Mouse (Mus musculus) Muller cell, postnatal 12 days (primary cell): ENCODE results near the gene Pacsin2.

Source experiments
- DNase-seq: peaks from one replicate; pipeline ENCODE4 v3.0.0-alpha.2; 2015; ENCODE audit errors: inconsistent ontology term

Pacsin2 gene

DNA sequence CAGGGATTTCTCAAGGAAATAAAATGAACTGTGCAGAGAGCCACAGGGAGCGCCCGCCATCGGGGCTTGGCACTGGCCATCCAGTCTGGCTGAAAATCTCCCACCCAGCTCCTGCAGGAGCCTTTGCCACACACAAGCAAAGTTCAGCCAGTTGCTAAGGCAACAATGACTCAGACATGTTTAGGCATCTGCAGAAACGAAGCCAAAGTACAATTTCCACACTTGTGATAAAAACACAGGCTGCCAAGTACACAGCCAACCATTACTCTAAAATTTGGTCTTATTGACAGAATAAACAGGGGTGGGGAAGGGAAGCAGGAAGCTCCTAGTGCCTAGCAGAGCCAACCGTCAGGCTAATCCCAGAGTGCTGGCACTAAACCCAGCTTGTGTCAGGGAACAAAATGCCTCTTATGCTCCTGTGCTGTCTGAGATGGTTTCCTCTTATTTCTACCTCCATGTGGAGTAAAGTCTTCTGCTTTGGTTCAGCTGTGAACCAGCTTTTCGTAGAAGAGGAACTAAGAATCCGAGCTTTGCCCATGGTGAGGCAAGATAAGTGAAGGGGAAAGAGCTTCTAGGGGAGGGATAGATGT, 12.7 kb downstream of the Pacsin2 start:
- peak; percentile 82 for DNase-seq

DNA sequence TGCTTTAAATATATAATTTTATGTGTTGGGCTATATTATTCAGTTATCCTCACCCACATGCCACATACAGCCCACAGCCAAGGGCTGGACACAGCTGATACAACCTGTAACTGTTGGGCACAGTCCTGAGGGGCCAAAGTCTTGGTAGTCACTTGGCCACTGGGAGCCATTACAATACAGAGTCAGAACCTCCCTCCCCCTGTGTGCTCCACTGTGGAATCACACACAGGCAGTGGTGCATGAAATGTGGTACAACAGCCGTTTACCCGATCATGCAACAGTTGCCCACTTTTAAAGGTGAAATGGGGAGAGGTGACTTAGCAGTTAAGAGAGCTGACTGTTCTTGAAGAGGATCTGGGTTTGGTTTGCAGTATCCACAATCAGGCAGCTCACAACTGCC, 14.4 kb downstream of the Pacsin2 start:
- DNase-seq, result no peak

GRCm38 (mm10) chr15:83448646-83449045, 15.8 kb downstream of the Pacsin2 start:
- DNase-seq, result no peak

GRCm38 (mm10) chr15:83447791-83448544, 16.4 kb downstream of the Pacsin2 start:
- DNase-seq, result no peak

DNA sequence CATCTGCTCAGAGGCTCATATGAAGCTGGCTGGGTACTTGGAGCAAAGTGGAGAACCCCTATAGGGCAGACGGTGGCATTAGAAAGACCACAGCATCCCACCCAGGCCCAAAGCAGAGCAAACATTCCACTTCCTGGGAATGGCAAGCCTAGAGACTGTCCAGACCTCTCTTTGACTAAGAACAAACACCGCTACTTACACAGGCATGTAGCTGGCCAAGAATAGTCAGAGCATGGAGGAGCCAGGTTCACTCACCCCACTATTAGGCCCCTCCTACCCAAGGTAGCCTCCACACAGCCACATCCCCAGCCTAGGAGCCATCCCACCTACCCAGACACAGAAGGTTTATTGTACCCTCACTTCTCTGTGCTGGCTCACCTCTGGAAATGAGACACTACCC, 18.5 kb downstream of the Pacsin2 start:
- no peak for DNase-seq

DNA sequence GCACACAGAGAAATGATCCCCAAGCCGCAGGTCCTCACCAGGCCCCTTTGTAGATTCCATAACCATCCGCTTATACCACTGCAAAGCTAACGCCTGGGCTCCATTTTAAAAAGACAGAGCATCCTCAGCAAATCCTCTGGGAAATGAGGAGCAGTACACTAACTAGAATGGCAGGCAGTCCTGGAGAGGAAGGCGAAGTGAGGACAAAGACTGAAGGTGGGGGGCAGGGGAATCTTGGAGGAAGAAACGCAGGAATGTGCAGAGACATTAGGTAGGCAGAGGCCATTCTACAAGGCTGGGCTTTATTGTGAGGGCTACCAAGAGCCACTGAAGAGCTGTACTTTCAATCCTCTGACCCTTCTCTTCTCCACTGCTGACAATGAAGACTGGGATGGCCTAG, 19.0 kb downstream of the Pacsin2 start:
- DNase-seq, result no peak

GRCm38 (mm10) chr15:83444425-83444824, 20.0 kb downstream of the Pacsin2 start:
- no peak for DNase-seq

DNA sequence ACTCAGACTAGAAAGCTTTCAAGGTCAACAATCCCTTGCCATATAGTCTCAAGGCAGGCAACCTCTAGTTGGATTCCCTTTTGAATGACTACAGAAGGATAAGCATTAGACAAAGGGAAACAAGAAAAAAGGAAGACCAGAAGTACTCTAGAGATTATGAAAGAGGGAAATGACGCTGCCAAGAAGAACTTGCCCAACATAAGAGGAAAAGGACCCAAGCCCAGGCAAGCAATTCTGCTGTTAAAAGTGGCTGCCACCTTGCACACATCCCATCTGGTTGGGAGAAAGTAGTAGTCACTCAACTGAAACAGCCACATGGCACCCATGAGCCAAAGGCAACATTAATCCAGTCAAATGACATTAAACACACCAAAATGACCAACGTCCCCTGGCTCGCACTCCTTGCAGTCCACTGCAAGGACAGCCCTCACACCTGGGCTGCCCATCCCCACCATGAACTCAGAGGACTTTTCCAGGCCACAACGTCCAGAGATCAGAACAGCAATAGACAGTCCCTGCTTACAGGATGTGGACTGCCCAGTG, 21.8 kb downstream of the Pacsin2 start:
- DNase-seq, result no peak

DNA sequence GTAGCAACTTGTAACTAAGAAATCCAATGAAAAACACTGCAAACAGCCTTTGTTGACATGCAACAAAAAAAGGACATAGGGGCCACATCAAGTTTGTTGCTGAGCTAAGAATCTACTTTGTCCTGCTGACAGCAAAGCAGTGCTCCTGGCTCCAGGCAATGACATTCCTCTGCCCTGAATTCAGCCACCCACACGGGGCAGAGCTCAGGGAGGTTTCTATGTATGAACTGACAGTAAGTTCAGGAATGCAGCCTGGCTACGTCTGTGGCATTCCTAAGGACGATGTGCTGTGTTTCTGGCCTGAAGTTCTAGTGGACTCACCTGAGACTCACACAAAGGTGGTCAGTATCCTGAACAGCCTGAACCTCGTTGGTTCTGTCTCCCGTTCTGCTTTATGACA, 23.7 kb downstream of the Pacsin2 start:
- DNase-seq, result peak; percentile 80

DNA sequence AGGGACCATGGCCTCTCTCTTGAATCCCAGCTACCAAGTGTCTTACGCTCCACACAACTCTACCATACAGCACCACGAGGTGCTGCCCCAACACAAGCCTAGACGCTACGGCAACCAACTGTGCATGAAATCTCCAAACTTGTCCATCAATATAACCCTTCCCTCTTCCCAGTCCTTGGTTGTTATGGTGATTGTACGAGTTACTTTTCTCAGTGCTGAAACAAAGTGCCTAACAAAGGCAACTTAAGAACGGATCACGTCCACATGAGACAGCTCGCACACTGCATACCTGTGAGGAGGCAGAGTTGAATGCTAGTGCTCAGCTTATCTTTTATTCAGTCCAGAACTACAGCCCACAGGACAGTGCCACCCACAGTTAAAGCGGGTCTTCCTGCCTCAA, 27.9 kb downstream of the Pacsin2 start:
- DNase-seq, result no peak

DNA sequence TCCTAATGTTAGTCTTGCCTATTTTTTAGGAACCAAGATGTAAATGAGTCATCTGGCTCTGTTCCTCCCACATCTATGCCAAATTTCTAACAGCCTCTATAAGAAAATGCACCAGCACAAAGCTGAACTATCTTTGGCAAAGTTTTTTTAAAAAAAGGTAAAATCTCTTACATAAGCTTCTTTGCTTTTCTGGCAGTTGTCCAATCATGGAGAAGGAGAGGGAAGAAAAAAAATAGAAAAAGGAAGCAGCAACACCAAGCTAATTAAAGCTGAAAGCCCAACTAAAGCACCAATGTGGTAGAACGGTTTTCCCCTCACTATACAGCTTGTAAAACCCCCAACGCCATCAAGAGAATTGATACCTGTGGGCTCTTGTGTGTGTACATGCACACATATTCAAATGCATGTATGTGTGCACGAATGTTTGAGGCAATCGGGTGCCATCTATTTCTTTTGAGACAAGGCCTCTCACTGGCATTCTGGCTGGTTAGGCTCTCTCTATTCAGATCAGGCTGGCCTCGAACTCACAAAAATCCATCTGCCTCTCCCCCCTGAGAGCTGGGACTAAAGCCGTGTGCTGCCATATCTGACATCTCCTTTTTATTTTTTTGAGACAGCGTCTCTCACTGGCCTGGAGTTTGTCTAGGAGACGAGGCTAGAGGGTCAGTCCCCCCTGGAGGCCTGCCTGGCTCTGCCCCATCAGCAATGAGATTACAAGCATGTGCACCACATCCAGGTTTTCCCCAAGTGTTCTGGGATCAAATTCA, 28.9 kb downstream of the Pacsin2 start:
- peak; percentile 64 for DNase-seq

DNA sequence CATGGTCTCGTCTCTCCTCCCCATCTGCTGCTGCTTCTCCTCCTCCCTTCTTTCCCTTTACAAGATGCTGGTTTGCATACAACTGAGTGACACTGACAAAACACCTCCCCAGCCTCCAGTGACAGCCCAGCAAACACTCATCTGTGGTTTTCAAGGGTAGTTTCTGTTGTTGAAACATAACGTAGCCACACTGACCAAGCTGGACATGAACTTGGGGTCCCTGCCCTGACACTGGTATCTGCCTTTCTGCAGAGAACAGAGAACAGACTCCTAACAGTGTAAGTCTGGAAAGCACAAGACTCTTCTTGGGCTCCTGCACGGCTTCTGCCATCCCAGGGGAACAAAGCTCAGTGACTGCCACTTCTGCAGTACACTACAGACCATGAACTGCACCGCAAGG, 29.7 kb downstream of the Pacsin2 start:
- no peak for DNase-seq

GRCm38 (mm10) chr15:83433344-83433743, 31.1 kb downstream of the Pacsin2 start:
- DNase-seq, result no peak

DNA sequence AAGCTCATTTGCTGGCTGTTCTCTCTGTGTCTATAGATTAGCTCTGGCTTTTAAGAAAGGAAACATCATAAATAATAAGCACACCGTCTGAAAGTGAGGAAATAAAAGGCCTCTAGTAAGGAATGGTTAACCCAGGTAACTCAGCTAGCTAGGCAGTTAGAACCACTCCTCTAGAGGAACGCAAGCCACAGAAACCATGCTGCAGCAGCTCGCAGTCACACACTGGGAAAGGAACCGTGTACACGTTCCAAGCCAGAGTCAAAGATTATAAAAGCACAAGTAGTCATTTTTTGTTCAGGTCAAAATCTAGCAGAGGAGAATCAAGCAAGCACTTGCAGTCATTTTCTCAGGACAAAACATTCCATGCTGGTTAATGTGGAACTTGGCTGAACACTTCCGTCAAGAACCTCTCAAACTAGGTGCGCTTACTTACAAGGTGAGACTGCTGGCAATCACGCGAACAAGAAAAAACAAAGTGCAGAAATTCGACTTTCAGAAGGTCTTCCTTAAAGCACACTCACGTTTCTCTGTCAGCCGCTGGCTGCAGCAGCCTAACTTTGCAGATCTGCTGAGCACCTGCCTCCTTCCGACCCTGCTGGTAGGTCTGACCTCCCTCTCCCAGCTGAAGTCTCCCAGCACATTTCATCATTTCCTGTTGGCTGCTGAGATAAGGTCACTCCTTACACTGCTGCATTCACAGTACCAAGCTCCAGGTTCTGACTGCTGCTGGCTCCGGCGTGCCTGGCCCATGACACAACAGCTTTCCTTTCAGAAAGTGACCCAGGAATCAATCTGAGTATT, 32.0 kb downstream of the Pacsin2 start:
- DNase-seq, result peak; percentile 52

DNA sequence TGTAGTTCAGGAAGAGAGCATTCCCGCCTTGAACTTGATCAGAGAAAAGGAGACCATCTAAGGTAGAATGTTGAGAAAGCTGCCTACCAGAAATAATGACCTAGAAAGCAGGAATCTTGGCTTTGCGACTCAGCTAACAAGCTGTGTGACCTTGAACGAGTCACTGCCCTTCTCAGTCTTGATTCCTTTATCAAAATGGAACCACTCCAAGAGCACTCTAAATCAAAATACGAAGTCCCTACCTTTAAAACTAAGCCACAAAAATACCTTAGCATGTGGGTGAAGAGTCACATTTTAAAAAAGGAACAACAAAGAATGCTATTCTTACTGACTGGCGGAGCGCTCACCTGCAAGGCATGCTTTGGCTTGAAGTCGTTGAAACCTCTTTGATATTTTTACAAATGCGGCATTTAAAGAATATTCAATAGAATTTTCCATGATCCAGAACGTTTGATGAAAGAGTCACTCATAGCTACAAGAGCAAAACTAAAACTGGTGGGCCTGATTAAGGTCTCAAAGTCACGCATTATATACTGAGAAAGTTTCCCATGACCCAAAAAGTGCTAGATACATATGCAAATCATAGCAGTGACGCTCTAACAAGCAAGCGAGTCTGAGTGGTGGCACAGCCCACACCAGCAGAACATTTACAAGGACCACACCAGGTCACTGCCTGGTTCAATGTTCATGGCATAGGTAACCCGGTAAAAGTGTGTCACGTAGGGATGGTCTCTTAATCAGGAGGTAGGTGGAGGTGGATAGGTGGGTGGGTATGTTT, 33.2 kb downstream of the Pacsin2 start:
- no peak for DNase-seq

GRCm38 (mm10) chr15:83430419-83430818, 34.0 kb downstream of the Pacsin2 start:
- no peak for DNase-seq

DNA sequence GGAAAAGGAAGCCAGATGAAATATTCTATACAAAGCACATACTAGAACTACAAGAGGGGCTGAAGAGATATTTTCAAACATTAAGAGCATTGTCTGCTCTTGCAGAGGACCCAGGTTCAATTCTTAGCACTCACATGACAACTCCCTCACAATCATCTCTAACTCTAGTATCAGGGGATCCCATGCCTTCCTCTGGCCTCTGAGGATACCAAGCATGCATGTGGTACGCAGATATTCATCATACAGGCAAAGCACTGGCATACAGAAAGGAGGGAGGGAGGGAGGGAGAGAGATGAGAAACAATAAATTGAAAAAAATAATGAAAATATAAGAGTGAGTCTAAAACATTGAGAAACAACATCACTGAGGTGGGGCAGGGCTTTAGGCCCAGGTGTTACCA, 35.8 kb downstream of the Pacsin2 start:
- DNase-seq, result no peak

DNA sequence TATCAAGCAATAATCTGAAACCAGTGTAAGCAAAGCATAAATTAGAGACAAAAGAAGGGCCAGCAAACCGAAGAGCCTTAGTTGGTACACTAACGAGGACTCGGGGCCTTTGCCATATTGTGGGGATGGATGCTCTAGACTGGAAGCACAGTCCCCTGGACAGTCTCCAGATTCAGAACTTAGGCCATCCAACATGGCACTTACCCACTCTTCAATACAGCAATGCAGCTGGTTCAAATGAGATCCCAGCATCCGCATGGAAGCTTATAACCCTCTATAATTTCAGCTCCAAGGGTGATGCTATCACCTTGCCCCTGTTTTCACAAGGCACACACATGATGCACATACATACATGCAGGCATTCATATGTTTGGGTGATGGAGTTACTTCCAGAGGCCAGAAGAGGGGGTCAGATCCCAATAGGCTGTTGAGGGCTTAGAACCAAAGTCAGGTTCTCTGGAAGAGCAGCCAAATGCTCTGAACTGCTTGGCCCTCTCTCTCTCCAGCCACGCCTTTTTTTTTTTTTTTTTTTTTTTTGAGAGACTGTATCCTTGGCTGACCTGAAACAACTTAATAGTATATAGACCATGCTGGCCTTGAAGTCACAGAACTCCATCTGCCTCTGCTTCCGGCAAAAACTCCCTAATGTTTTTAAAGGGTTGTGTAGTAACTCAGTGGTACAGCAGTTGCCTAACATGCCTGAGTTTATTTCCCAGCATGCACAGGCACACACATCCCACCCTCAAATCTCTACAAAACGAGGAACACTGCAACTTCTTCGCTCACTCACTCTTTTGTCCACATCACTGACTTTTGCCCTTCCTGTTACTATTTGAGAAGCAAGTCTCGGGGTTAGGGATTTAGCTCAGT, 36.9 kb downstream of the Pacsin2 start:
- no peak for DNase-seq

- peak; percentile 55 for DNase-seq
These were observed 38.6 kb downstream of the Pacsin2 start for GRCm38 (mm10) chr15:83425794-83426193.

DNA sequence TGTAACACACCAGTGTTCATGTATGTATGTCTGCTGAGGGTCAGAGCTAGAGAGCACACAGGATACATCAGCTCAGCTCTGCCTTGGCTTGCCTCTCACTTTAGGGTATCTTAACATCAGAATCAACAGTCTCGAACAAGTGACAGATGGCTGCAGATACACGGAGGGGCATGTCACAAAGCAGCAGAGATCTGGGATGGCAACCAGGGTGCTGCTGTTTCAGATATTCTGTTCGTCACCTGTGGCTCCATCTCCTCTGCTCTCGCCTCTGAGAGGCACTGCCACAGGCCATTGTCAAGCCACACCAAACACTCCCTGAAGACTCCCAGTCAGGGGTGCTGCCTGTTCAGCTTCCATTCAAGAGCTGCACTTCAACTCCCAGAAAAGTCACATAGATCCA, 39.1 kb downstream of the Pacsin2 start:
- no peak for DNase-seq
